Mouse (Mus musculus): ENCODE measurements around the gene Jdp2. TPM values are rescaled to one million over a fixed set of nuclear protein-coding genes. Genes with fewer than 3 reads are reported as not detected.

Gene Jdp2
- polyA plus RNA-seq, 1 experiment from 2014 or later: 1.1 TPM

DNA sequence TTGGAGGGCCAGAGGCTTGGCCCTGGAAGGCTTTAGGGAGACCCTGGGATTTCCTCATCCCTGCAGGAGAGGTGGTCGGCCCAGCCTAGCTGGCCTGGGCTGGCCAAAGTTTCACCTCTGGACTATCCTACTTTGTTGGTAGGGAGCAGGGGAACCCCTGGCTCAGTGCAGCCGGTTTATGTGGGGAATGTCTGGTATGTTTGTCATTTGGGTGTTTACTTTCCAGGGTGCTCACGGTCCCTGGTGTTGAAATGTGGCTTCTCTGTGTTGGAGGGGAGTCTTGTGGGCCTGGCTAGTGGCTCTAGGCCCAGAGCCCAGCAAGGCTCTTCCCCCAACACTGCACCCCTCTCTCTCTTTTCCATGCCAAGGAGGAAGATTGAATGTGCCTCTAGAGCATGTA lies 24.9 kb downstream of the Jdp2 start:
- Histone ChIP-seq H3K4me3 (no peak overlapping the region), H3K4me1 (peaks cover 38% of the 10 kb centered on the region), H3K36me3 (no peaks in the 10 kb centered on the region), H3K27ac (no peak overlapping the region), H3K9ac (no peak overlapping the region), H3K27me3 (no peaks in the 10 kb centered on the region; the same call in 1 of the 2 replicates), H3K4me2 (replicated peaks) (no peak overlapping the region), H3K9me3 (replicated peaks) (no peaks in the 10 kb centered on the region)
- 62% methylated on average over 3 of the region's 3 CpGs for WGBS
- ATAC-seq (ENCODE audit: low FRiP score): no peak

DNA sequence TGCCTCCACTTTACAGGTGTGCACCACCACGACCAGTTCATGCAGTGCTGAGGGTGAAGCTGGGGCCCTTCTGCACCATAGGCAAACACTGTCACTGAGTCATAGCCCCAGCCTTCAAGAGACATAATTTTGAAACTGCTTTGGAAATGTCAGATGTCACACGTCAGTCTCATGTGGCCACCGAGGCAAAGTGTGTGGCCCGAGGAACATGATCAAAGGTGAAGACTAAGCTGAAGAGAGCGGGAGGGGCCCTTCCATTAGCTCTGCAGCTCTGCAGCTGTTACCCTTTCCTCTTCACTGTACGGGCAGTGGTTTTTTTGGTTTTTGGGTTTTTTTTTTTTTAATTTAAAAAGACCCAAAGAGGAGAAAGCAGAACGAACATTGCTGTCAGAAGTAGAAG lies 25.8 kb downstream of the Jdp2 start:
- H3K36me3 ChIP-seq: no peaks in the 10 kb centered on the region
- no peak overlapping the region for H3K4me2 ChIP-seq (replicated peaks)
- WGBS: 78% methylated on average over 7 of the region's 7 CpGs
- H3K4me1 ChIP-seq: peaks cover 29% of the 10 kb centered on the region
- no peak overlapping the region for H3K27ac ChIP-seq
- H3K27me3 ChIP-seq: no peaks in the 10 kb centered on the region; the same call in 1 of the 2 replicates
- no peak overlapping the region for H3K9ac ChIP-seq
- no peaks in the 10 kb centered on the region for H3K9me3 ChIP-seq (replicated peaks)
- no peak for ATAC-seq (ENCODE audit: low FRiP score)
- no peak overlapping the region for H3K4me3 ChIP-seq

GRCm38 (mm10) chr12:85625852-85626251 lies 27.0 kb downstream of the Jdp2 start:
- no peak for ATAC-seq (ENCODE audit: low FRiP score)
- H3K4me3 ChIP-seq: no peak overlapping the region
- 35% methylated on average over 5 of the region's 5 CpGs for WGBS
- peaks cover 18% of the 10 kb centered on the region for H3K4me1 ChIP-seq
- H3K9ac ChIP-seq: no peak overlapping the region
- H3K36me3 ChIP-seq: no peaks in the 10 kb centered on the region
- H3K9me3 ChIP-seq (replicated peaks): no peaks in the 10 kb centered on the region
- no peak overlapping the region for H3K27ac ChIP-seq
- H3K4me2 ChIP-seq (replicated peaks): no peak overlapping the region
- no peaks in the 10 kb centered on the region; the same call in 1 of the 2 replicates for H3K27me3 ChIP-seq

DNA sequence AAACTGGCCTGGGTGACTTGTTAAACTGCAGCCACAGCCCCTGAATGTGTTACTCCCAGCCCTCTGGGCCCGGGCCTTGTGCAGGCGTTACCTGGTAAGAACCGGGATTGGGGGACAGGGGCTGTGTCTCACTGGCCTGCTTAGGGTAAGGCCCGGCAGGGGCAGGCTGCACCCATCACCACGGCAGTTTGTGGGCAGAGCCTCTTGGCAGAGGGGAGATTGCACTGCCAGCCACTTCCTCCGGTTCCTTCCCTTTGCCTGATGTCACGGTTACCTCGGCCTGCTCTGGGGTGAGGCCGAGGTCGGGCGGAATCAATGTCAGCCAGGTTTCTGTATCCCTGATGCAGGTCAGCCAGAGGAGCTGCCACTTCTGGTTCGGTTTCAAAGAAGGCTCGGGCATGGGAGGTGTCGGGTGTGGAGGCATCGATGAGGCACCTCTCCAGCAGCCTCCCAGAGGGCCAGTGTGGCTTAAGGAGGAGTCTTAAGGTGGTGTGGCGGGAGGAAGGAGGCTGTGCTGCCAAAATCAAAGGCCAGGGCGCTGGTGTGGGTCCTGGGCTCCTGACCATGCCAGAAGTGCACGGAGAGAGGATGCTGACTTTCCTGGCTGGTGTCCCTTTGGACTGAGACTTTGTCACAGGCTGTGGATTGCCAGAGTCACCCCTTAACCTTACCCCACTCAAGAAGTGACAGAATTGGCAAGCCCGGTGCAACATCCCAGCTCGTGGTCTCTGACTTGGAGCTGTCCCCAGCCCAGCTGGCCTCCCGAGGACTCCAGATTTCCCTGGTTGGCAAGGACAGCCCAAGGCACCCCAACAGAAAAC lies 31.0 kb downstream of the Jdp2 start:
- Histone ChIP-seq H3K4me3 (no peak overlapping the region), H3K27ac (no peak overlapping the region), H3K9ac (0 out of 2 replicates have a peak overlapping the region, but pooled peaks have one; percentile 0), H3K36me3 (0 out of 2 replicates have a peak, but pooled peaks cover 12% of the 10 kb centered on the region), H3K4me1 (peaks cover 8% of the 10 kb centered on the region), H3K27me3 (no peaks in the 10 kb centered on the region; the same call in 1 of the 2 replicates), H3K4me2 (replicated peaks) (no peak overlapping the region), H3K9me3 (replicated peaks) (no peaks in the 10 kb centered on the region)
- ATAC-seq (ENCODE audit: low FRiP score): no peak
- WGBS: 78% methylated on average over 21 of the region's 21 CpGs

- Histone ChIP-seq H3K27me3 (no peaks in the 10 kb centered on the region), H3K9ac (no peak overlapping the region), H3K4me2 (replicated peaks) (no peak overlapping the region), H3K27ac (no peak overlapping the region), H3K36me3 (0 out of 2 replicates have a peak, but pooled peaks cover 12% of the 10 kb centered on the region), H3K9me3 (replicated peaks) (no peaks in the 10 kb centered on the region), H3K4me1 (peaks cover 1% of the 10 kb centered on the region), H3K4me3 (no peak overlapping the region)
- ATAC-seq (ENCODE audit: low FRiP score): no peak
- 73% methylated on average over 4 of the region's 4 CpGs for WGBS
These were observed 32.4 kb downstream of the Jdp2 start for GRCm38 (mm10) chr12:85631196-85631595.

DNA sequence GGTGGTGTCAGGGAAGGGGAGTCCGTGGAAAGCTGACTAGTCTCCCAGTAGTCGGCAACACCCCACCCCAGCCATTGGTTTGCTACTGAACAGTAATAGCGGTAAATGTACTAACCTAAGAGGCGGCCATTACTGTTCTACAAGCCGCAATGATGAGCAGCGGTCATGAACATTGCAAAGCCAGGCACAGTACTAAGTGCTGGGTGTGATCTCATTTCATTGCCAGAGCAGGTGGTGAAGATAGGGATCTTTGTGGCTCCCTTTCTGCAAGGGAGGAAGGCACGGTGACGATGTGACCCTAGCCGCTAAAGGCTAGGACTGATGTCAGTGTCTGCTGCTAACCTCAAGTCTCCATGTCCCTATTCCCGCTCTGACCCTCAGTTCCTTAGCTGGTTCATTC lies 33.5 kb downstream of the Jdp2 start:
- ATAC-seq (ENCODE audit: low FRiP score): no peak
- H3K9ac ChIP-seq: no peak overlapping the region
- H3K4me1 ChIP-seq: no peaks in the 10 kb centered on the region
- H3K9me3 ChIP-seq (replicated peaks): no peaks in the 10 kb centered on the region
- H3K36me3 ChIP-seq: 0 out of 2 replicates have a peak, but pooled peaks cover 12% of the 10 kb centered on the region
- H3K4me3 ChIP-seq: no peak overlapping the region
- H3K27ac ChIP-seq: no peak overlapping the region
- no peak overlapping the region for H3K4me2 ChIP-seq (replicated peaks)
- WGBS: 96% methylated on average over 10 of the region's 10 CpGs
- no peaks in the 10 kb centered on the region for H3K27me3 ChIP-seq

DNA sequence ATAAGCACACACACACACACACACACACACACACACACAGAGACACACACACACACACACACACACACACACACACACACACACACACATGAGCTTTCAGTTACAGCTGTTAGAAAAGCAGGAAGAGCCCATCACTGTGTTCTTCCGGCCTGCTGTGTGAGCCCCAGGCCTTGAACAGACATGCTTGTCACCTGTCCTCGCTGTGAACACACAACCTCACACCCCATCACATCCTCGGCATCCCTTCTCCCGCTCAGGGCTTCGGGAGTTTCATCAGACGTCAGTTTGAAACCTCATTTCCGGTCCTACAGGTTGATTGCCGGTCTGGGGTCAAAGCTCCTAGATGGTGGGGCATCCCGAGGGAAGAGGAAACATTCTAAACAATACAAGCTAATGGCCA lies 39.1 kb downstream of the Jdp2 start:
- H3K9me3 ChIP-seq (replicated peaks): no peaks in the 10 kb centered on the region
- H3K4me1 ChIP-seq: peaks cover 5% of the 10 kb centered on the region; the same call in 1 of the 2 replicates
- no peak overlapping the region for H3K4me3 ChIP-seq
- no peaks in the 10 kb centered on the region for H3K27me3 ChIP-seq
- no peak overlapping the region for H3K9ac ChIP-seq
- ATAC-seq (ENCODE audit: low FRiP score): no peak
- no peak overlapping the region for H3K27ac ChIP-seq
- no peak overlapping the region for H3K4me2 ChIP-seq (replicated peaks)
- WGBS: 77% methylated on average over 9 of the region's 9 CpGs
- peaks cover 10% of the 10 kb centered on the region for H3K36me3 ChIP-seq

- H3K9me3 ChIP-seq (replicated peaks): no peaks in the 10 kb centered on the region
- 77% methylated on average over 20 of the region's 20 CpGs for WGBS
- H3K27ac ChIP-seq: no peak overlapping the region
- peaks cover 5% of the 10 kb centered on the region; the same call in 1 of the 2 replicates for H3K4me1 ChIP-seq
- H3K27me3 ChIP-seq: no peaks in the 10 kb centered on the region
- no peak for ATAC-seq (ENCODE audit: low FRiP score)
- peaks cover 9% of the 10 kb centered on the region for H3K36me3 ChIP-seq
- no peak overlapping the region for H3K4me3 ChIP-seq
- H3K9ac ChIP-seq: no peak overlapping the region
- no peak overlapping the region for H3K4me2 ChIP-seq (replicated peaks)
These were observed 39.9 kb downstream of the Jdp2 start for GRCm38 (mm10) chr12:85638541-85639325.

DNA sequence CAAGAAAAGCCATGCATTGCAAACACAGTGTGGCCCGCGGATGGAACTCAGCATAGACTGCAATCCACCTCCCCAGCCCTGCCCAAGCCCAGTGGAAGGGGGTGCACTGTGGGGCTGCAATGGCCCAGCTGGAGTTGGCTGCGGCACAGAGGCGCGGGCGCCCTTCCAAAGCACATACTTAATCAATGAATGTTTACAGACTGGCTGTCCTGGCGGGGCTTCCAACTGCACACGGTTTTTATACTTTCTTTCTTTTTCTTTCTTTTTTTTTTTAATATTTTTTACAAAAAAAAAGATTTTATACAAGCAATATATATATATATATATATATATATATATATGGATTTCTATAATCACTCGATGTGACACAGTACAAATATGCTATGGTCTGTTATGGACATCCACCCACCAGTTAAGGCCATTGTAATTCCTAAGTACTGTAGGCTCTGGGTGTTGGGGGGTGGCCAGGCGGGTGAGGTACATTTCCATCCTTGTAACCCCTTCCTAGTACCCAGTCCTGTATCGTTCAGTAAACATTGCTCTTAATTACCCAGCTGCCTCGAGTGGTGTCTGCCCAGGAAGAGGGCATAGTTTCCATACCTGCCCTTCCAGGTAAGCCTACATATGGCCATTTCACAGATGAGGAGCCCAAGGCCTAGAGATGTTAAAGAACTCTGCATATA lies 40.6 kb downstream of the Jdp2 start:
- no peak for ATAC-seq (ENCODE audit: low FRiP score)
- no peak overlapping the region for H3K27ac ChIP-seq

DNA sequence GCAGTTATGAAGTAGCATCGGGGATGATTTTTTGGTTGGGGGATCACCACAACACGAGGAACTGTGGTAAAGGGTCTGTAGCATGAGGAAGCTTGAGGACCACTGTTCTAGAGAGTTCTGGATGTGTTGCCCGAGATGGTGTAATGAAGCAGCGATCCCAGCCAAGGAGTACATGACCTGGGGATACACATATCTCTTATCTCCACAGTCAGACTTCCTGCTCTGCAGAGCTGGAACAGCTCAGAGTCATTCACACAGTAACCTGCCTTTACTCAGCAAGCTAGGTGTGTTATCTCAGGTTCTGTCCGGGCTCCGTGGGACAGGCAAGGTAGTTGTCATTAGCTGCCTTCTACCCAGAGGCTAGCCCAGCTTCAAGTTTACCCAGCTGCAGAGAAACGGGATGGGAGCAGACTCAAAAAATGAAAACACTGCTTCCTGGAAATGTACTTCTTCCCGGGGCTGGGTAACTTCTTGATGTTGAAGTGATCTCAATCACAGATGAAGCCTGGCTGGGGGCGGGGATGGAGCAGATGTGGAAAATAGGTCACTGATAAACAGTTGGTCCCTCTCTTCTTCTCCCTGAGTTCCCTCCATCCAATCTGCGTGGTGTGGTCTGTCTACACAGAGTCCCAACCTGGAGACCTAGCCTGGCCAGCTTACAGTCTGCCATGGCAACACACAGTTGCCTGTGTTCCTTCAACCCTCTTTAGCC lies 42.2 kb downstream of the Jdp2 start:
- Histone ChIP-seq H3K27ac (no peak overlapping the region), H3K27me3 (no peaks in the 10 kb centered on the region), H3K4me2 (replicated peaks) (no peak overlapping the region), H3K9ac (no peak overlapping the region), H3K9me3 (replicated peaks) (no peaks in the 10 kb centered on the region), H3K4me3 (no peak overlapping the region), H3K4me1 (peaks cover 5% of the 10 kb centered on the region; the same call in 1 of the 2 replicates), H3K36me3 (peaks cover 9% of the 10 kb centered on the region)
- 84% methylated on average over 10 of the region's 10 CpGs for WGBS
- no peak for ATAC-seq (ENCODE audit: low FRiP score)

More for the DNA sequence above, 40.6 kb downstream of the Jdp2 start:
- no peak overlapping the region for H3K9ac ChIP-seq
- no peaks in the 10 kb centered on the region for H3K27me3 ChIP-seq
- peaks cover 9% of the 10 kb centered on the region for H3K36me3 ChIP-seq
- H3K4me3 ChIP-seq: no peak overlapping the region
- no peaks in the 10 kb centered on the region for H3K9me3 ChIP-seq (replicated peaks)
- H3K4me1 ChIP-seq: peaks cover 5% of the 10 kb centered on the region; the same call in 1 of the 2 replicates
- H3K4me2 ChIP-seq (replicated peaks): no peak overlapping the region
- WGBS: 90% methylated on average over 12 of the region's 12 CpGs

DNA sequence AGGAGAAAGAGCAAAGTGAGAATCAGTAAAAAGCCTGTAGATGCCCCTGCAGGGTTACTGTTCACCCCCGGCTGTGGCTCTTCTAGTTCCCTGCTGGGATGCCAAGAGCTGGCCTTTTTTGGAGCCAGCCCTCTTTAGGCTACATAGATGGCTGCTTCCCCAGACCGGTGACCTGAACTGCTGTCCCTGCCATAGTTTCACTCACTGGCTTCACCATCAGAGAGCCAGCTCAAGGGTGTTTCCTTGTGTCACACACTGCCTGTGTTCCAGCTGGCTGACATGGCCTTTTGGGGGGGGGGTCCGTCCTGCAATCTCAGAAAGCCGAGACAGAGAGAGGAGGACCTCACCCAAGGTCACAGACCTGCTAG lies 42.7 kb downstream of the Jdp2 start:
- Histone ChIP-seq H3K36me3 (peaks cover 9% of the 10 kb centered on the region), H3K4me3 (no peak overlapping the region), H3K4me1 (peaks cover 5% of the 10 kb centered on the region; the same call in 1 of the 2 replicates), H3K27ac (no peak overlapping the region), H3K4me2 (replicated peaks) (no peak overlapping the region), H3K27me3 (no peaks in the 10 kb centered on the region), H3K9ac (no peak overlapping the region), H3K9me3 (replicated peaks) (no peaks in the 10 kb centered on the region)
- ATAC-seq (ENCODE audit: low FRiP score): no peak
- 59% methylated on average over 4 of the region's 4 CpGs for WGBS
